Mouse (Mus musculus) liver, embryonic 12.5 days (tissue): ENCODE data around the gene Atn1. TPM values are rescaled to one million over a fixed set of nuclear protein-coding genes. Genes with fewer than 3 reads are reported as not detected.
A peak's percentile ranks its signal among the peaks of the same experiment; 100 is the strongest.

Experiments used
- ATAC-seq: fragments of 200-750 bp; cut with Nextera tagmentation; 2 replicates; pipeline ENCODE4 v1.8.0; 2017; ENCODE audit warnings: moderate number of reproducible peaks, mild to moderate bottlenecking, moderate library complexity
- H3K27ac ChIP-seq: fragments of 300-500 bp; sonication (generic); 2 replicates; pipeline ENCODE4 v1.5.1; 2016; ENCODE audit warnings: mild to moderate bottlenecking
- H3K27me3 ChIP-seq: fragments of 300-500 bp; sonication (generic); replicated peaks from 2 replicates; pipeline ENCODE4 v1.6.1; 2016; ENCODE audit warnings: mild to moderate bottlenecking, moderate library complexity
- H3K36me3 ChIP-seq: fragments of 300-500 bp; sonication (generic); 2 replicates; pipeline ENCODE4 v1.6.1; 2016; ENCODE audit warnings: mild to moderate bottlenecking, moderate library complexity
- H3K4me1 ChIP-seq: fragments of 300-500 bp; sonication (generic); 2 replicates; pipeline ENCODE4 v1.6.1; 2016
- H3K4me2 ChIP-seq: fragments of 300-500 bp; sonication (generic); 2 replicates; pipeline ENCODE4 v1.6.1; 2016; ENCODE audit warnings: mild to moderate bottlenecking, moderate library complexity
- H3K4me3 ChIP-seq: fragments of 300-500 bp; sonication (generic); 2 replicates; pipeline ENCODE4 v1.5.1; 2016; ENCODE audit warnings: mild to moderate bottlenecking, moderate library complexity
- H3K9ac ChIP-seq: fragments of 300-500 bp; sonication (generic); 2 replicates; pipeline ENCODE4 v1.6.1; 2016; ENCODE audit warnings: mild to moderate bottlenecking, moderate library complexity
- H3K9me3 ChIP-seq: fragments of 300-500 bp; sonication (generic); replicated peaks from 2 replicates; pipeline ENCODE4 v1.6.1; 2016; ENCODE audit warnings: mild to moderate bottlenecking, moderate library complexity
- WGBS: fragments of 180-500 bp; shearing (Covaris S2); methylation state at CpG from one replicate; pipeline ENCODE4 v1.1.7; 2016; ENCODE audit not compliant: insufficient replicate concordance; 5-methylcytosine and 5-hydroxymethylcytosine counted together
- polyA plus RNA-seq: library from polyadenylated mRNA; unstranded; fragments of >200 nt; fragmentation: Nextera tagmentation; extraction: Ambion mirVana; gene quantifications from 2 replicates; pipeline ENCODE4 v1.2.1, GENCODE M21; 2016

Atn1 gene
- polyA plus RNA-seq, 1 experiment from 2014 or later: 2.9 TPM

DNA sequence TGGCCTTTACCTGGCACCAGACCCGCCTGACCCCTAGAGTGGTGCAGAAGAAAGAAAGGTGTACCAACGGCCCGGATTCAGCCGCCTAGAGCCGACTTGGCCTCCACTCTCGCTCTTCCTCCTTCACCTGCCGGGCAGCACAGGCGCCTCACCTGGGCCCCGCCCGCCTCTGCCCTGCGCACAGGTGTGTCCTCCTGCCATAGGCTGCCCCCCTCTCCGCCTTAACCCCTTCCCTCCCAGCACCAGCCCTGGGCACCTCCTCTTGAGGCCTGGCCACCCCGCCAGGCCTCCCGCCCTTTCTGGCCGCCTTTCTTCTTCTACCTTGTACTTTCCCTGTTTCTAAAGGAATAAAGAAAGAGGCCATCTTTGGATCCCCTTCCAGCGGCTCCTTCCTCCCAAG is 37.6 kb downstream of the Atn1 start:
- H3K4me3 ChIP-seq: no peak overlapping the region
- no peak for ATAC-seq
- peak overlapping the region; percentile 69 for H3K27ac ChIP-seq
- H3K9me3 ChIP-seq: no peaks in the 10 kb centered on the region
- H3K27me3 ChIP-seq: no peaks in the 10 kb centered on the region
- WGBS: 83% methylated on average over 13 of the region's 16 CpGs
- peaks cover 75% of the 10 kb centered on the region for H3K4me1 ChIP-seq
- H3K4me2 ChIP-seq: peak overlapping the region; percentile 43
- peaks cover 43% of the 10 kb centered on the region for H3K36me3 ChIP-seq
- H3K9ac ChIP-seq: peak overlapping the region; percentile 53

DNA sequence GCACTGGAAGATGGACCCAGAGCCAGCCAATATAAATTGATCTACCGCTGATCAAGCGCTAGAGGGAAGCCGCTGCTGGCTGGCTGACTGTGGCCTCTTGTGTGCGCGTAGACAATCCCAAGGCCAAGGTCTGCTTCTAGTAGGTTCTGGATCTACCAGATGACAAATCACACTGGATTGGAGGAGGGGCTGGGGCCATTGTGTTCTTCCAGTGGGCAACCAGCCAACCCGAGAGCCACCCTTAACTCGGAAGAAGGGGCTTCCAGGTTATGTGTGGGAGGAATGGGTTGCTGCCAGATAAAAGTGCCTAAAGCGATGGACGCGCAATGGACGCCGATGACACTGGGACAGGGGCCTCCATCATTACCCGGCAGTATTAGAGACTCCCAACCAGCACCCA is 38.4 kb downstream of the Atn1 start:
- no peak for ATAC-seq
- H3K9me3 ChIP-seq: no peaks in the 10 kb centered on the region
- H3K4me2 ChIP-seq: no peak overlapping the region
- peak overlapping the region; percentile 69 for H3K27ac ChIP-seq
- peaks cover 50% of the 10 kb centered on the region for H3K36me3 ChIP-seq
- peaks cover 76% of the 10 kb centered on the region for H3K4me1 ChIP-seq
- H3K9ac ChIP-seq: no peak overlapping the region
- WGBS: 77% methylated on average over 13 of the region's 13 CpGs
- H3K27me3 ChIP-seq: no peaks in the 10 kb centered on the region
- no peak overlapping the region for H3K4me3 ChIP-seq

DNA sequence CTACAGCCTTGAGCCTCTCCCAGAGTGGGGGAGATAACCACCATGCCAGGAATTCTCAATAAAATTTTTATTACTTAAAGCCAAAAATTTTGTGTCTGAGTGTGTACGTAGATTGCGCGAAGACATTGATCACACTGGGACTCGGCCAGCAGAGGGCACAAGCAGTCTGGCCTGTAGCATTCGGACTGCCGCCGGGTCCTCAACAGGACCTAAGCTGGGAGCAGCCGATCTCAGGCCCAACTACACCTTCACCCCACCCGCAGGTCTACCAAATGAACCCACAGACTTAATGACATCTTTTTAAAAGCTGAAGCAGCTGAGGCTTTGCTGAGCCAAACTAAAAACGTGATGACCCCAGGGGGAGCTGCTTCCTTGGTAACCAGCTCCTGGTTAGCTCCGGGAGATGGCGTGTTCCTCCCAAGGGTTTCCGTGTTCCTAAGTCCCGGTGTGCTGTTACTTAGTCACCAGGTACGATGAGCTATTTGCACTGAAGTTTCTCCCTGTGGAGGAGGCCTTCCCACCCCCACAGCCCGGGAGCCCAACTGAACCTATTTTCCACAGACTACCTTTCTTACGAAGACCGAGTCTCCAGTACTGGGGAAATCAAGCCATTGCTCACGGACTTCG is 39.3 kb downstream of the Atn1 start:
- Histone ChIP-seq H3K27ac (peak overlapping the region; percentile 3; the same call in 1 of the 2 replicates), H3K9ac (no peak overlapping the region)
- 71% methylated on average over 20 of the region's 20 CpGs for WGBS

DNA sequence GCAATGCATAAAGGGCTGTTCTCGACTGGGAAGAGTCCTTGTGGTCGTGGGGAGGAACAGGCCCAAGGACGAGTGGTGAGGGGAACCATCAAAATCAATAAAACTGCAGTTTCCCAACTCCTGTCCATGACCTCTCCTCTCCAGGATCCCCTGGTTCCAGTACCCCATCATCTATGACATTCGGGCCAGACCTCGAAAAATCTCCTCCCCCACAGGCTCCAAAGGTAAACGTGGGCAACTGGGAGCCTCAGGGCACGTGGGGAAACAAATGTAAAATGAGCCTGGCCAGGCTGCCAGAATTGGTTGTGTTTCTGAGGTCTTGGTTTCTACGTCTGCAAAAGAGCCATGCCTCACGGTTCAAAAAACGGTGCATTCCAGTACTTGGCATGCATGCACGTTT is 43.4 kb downstream of the Atn1 start:
- peaks cover 74% of the 10 kb centered on the region for H3K4me1 ChIP-seq

More for the DNA sequence above, 39.3 kb downstream of the Atn1 start:
- Histone ChIP-seq H3K27me3 (no peaks in the 10 kb centered on the region), H3K4me2 (no peak overlapping the region), H3K36me3 (peaks cover 50% of the 10 kb centered on the region), H3K9me3 (no peaks in the 10 kb centered on the region), H3K4me3 (no peak overlapping the region), H3K4me1 (peaks cover 78% of the 10 kb centered on the region)
- ATAC-seq: no peak

DNA sequence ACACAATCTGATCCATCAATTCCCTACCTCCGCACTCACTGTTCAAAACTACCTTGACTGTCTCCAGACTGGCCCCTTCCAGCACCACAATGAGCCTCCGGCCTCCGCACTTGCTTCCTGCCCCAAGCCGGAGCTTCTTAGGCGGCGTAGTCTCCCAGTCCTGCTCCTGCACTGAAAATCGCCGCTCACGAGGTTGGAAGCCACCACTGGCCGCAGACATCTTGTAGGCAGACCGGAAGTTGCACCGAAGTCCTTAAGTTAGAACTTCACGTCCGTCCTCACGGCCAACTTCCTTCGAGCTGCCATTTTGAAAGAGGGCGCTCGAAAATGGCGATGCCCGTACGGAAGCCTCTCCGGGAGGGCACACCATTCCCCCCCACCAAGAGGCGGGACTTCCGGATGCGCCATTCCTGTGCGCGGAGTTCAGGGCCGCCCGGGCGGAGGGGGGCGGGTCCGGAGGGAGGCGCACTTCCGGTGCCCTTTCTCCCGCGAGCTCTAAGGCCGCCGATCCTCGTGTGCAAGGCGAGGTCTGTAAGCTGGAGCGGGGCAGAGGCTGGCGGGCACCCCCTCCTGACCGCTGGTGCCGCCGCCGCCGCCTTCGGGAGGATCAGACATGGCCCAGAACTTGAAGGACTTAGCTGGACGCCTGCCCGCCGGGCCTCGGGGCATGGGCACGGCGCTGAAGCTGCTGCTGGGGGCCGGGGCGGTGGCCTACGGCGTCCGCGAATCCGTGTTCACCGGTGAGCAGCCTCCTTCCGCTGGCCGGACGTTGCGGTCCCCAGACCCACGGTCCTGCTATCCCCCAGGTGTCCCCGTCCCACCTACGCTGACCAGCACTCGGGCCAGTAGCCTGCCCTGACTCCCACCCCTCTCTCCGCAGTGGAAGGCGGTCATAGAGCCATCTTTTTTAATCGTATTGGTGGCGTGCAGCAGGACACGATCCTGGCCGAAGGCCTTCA is 44.2 kb downstream of the Atn1 start, which contains the start of the genes Emg1 and Phb2:
Gene Emg1, minus strand, starts transcription at position 355 of the 959 bp plus-strand sequence.
Gene Phb2, plus strand, starts transcription at position 513 of the 959 bp plus-strand sequence.
- H3K36me3 ChIP-seq: peaks cover 74% of the 10 kb centered on the region
- peak; percentile 97 for ATAC-seq
- H3K4me3 ChIP-seq: peak within 1 kb of the TSS; percentile 89
- H3K9me3 ChIP-seq: no peaks in the 10 kb centered on the region
- peaks cover 71% of the 10 kb centered on the region for H3K4me1 ChIP-seq
- peak within 1 kb of the TSS; percentile 88 for H3K9ac ChIP-seq
- WGBS: under 1% methylated on average over 74 of the region's 76 CpGs
- H3K4me2 ChIP-seq: peak within 1 kb of the TSS; percentile 95
- H3K27me3 ChIP-seq: no peaks in the 10 kb centered on the region
- H3K27ac ChIP-seq: peak within 1 kb of the TSS; percentile 89

More for the DNA sequence above, 43.4 kb downstream of the Atn1 start:
- Histone ChIP-seq H3K4me3 (peak overlapping the region; percentile 89), H3K27me3 (no peaks in the 10 kb centered on the region), H3K4me2 (peak overlapping the region; percentile 95), H3K9ac (peak overlapping the region; percentile 88), H3K9me3 (no peaks in the 10 kb centered on the region), H3K36me3 (peaks cover 74% of the 10 kb centered on the region), H3K27ac (peak overlapping the region; percentile 89)
- 11% methylated on average over 11 of the region's 11 CpGs for WGBS
- ATAC-seq: no peak

DNA sequence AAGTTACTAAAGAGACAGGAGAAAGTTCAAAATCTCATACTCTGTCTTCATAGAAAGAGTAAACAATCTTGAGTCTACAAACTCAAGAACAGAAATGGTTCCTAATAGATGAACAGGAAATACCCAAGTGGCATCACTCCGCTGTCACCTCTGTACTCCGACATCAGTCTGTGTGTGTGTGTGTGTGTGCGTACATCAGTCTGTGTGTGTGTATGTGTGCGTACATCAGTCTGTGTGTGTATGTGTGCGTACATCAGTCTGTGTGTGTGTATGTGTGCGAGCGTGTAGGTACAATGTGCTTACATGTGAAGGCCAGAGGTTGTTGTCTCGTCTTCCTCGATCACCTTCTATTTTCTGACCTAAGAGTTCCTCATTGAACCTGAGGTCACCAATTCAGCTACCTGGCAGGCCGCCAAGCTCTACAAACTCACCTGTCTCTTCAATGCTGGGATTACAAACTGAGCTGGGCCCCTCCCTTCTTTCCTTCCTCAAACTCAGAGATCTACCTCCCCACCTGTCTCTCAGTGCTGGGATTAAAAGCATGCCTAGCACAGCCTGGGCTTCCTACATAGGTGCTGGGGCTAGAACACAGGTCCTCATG is 47.9 kb downstream of the Atn1 start:
- H3K27ac ChIP-seq: no peak overlapping the region
- peaks cover 45% of the 10 kb centered on the region for H3K4me1 ChIP-seq
- peaks cover 74% of the 10 kb centered on the region for H3K36me3 ChIP-seq
- 94% methylated on average over 10 of the region's 10 CpGs for WGBS
- H3K9ac ChIP-seq: no peak overlapping the region
- no peaks in the 10 kb centered on the region for H3K9me3 ChIP-seq
- no peaks in the 10 kb centered on the region for H3K27me3 ChIP-seq
- H3K4me3 ChIP-seq: no peak overlapping the region
- no peak for ATAC-seq
- no peak overlapping the region for H3K4me2 ChIP-seq

DNA sequence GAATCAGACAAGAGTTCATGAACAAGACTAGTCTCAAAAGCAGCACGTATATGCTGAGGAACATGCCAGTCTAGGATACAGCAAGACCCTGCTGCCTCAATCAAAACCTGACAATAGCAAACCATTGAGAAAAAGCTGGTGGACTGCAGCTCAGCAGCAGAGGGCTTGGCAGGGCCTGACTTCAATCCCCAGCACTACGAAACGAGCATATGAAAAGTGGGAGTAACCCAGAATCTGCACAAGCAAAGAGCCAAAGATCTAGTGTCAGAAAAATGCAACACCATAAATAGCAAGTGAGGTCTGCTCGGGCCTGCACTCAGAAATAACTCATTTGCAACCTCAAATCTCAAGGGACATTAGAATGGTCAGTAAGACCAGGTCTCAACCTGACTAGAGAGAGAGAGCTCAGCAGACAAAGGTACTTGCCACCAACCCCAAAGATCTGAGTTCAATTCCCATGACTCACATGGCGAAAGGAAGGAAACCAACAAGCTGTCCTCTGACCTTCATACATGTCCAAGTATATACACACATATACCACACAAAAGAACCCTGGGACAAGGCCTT is 50.2 kb downstream of the Atn1 start:
- WGBS: 81% methylated on average over 5 of the region's 5 CpGs
- Histone ChIP-seq H3K9ac (no peak overlapping the region), H3K4me1 (peaks cover 34% of the 10 kb centered on the region), H3K9me3 (no peaks in the 10 kb centered on the region), H3K4me2 (no peak overlapping the region), H3K27me3 (no peaks in the 10 kb centered on the region), H3K36me3 (peaks cover 93% of the 10 kb centered on the region), H3K27ac (no peak overlapping the region), H3K4me3 (no peak overlapping the region)
- ATAC-seq: no peak

DNA sequence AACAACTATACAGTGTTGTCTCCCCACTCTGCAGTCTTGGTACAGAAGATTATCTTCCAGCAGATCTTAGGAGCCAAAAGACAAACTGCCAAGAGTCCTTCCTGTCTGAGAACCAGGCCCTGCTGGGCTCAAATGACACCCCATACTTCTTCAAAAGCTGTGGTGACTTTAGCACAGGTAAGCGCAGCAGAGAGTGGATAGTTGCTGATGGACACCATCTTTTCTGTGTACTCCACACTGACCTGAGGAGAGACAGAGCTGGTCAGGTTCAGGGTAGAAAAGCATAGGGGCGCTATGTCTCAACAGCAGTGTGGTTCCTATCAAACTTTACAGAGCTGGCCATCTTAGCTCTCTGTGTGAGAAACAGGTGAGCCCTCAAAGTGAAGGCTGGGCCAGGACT is 51.9 kb downstream of the Atn1 start:
- ATAC-seq: no peak
- 83% methylated on average over 2 of the region's 2 CpGs for WGBS
- H3K9ac ChIP-seq: no peak overlapping the region
- H3K9me3 ChIP-seq: no peaks in the 10 kb centered on the region
- H3K27me3 ChIP-seq: no peaks in the 10 kb centered on the region
- H3K36me3 ChIP-seq: peaks cover 99% of the 10 kb centered on the region
- no peak overlapping the region for H3K4me2 ChIP-seq
- peaks cover 25% of the 10 kb centered on the region for H3K4me1 ChIP-seq
- no peak overlapping the region for H3K4me3 ChIP-seq
- no peak overlapping the region for H3K27ac ChIP-seq

DNA sequence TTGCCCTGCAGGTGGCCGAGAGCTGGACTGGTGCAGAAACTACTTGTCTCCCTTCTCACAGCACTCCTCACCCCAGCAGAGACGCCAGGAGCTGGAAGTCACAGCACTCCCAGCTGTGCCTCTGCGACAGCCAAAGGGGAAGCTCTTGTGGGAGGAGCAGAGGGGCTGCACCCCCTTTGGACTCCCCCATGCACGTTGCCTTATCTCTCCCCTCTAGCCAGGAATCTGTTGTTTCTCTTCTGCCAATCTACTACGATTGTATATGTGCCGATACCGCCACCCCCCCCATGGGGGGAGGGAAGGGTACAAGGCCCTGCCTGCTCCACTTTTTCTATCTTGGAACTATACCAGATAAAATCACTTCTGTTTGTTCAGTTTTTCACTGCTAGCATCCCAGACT is 52.5 kb downstream of the Atn1 start:
- H3K36me3 ChIP-seq: peaks cover 100% of the 10 kb centered on the region
- H3K9me3 ChIP-seq: no peaks in the 10 kb centered on the region
- ATAC-seq: no peak
- H3K27me3 ChIP-seq: no peaks in the 10 kb centered on the region
- WGBS: 50% methylated on average over 7 of the region's 7 CpGs
- H3K4me1 ChIP-seq: peaks cover 19% of the 10 kb centered on the region
- no peak overlapping the region for H3K9ac ChIP-seq
- H3K4me2 ChIP-seq: no peak overlapping the region
- H3K27ac ChIP-seq: 0 out of 2 replicates have a peak overlapping the region, but pooled peaks have one; percentile 45
- no peak overlapping the region for H3K4me3 ChIP-seq

DNA sequence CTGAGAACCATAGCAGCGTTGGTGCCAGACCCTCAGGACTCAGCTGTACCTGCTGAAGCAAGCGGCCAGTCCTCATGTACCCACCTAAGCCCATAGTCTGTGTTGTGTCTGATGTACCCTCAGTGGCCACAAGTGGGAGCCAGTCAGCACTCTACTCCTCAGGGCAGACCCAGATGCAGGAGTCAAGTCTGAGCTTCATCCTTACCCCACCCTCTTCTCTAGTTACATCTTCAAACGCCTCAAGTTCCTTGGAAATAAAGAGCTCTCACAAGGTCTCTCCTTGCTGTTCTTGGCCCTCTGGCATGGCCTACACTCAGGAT is 53.6 kb downstream of the Atn1 start:
- WGBS: 53% methylated on average over 3 of the region's 3 CpGs
- peak; percentile 61 for ATAC-seq
- no peak overlapping the region for H3K27ac ChIP-seq
- H3K36me3 ChIP-seq: peaks cover 100% of the 10 kb centered on the region
- no peaks in the 10 kb centered on the region for H3K27me3 ChIP-seq
- no peak overlapping the region for H3K4me2 ChIP-seq
- H3K4me1 ChIP-seq: peaks cover 14% of the 10 kb centered on the region
- H3K9me3 ChIP-seq: no peaks in the 10 kb centered on the region
- H3K9ac ChIP-seq: no peak overlapping the region
- no peak overlapping the region for H3K4me3 ChIP-seq

DNA sequence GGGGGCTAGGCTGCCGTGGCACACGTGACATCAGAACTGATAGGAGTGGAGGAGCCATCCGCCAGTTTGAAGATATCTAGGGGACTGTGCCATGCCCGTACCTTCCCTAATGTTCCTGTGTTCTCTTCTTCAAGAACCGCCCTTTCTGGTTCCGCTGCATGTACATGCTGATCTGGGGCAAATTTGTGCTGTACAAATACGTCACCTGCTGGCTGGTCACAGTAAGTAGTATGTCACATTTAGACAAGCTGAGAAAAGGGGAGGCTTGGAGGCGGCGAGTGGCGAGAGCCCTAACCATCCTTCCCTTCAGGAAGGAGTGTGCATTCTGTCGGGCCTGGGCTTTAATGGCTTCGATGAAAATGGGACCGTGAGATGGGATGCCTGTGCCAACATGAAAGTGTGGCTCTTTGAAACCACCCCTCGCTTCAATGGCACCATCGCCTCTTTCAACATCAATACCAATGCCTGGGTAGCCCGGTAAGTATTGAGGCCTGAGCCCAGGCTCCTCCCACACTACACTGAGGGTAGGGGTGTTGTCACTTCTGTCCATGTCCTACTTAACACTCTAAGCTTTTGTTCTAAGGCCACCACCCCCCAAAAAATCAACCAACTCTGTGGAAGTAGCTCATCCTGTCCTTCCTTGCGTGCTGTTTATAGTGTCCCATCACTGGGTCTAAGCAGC is 54.1 kb downstream of the Atn1 start:
- WGBS: 84% methylated on average over 17 of the region's 17 CpGs
- Histone ChIP-seq H3K9me3 (no peaks in the 10 kb centered on the region), H3K36me3 (peaks cover 97% of the 10 kb centered on the region), H3K27me3 (no peaks in the 10 kb centered on the region), H3K9ac (no peak overlapping the region), H3K4me2 (no peak overlapping the region), H3K27ac (no peak overlapping the region), H3K4me1 (peaks cover 9% of the 10 kb centered on the region), H3K4me3 (no peak overlapping the region)
- no peak; the same call in 1 of the 2 replicates for ATAC-seq
